Mouse (Mus musculus) monocyte, adult 2 months (primary cell): ENCODE measurements at regions not wholly inside any gene's neighbourhood (a gene's known extent, or its start where the extent isn't known, plus 50 kb on each side); places are given as distances from the start of the nearest gene placed in this dataset.

Experiments used
- DNase-seq, 2 experiments: peaks; one replicate each; pipeline ENCODE4 v3.0.0; 2022; ENCODE audit warnings: low spot score in 2 of 2, low read depth in 1 of 2

- no peak for DNase-seq
Measured at GRCm38 (mm10) chr13:111939534-111940115, 130.8 kb upstream of the Map3k1 start.

- DNase-seq = no peak
Measured at GRCm38 (mm10) chr13:111940275-111940674, 131.5 kb upstream of the Map3k1 start.

- no peak for DNase-seq
Measured at GRCm38 (mm10) chr13:111940796-111941513, 132.2 kb upstream of the Map3k1 start.

- DNase-seq = no peak
Measured at GRCm38 (mm10) chr13:111941946-111942345, 133.2 kb upstream of the Map3k1 start.

- no peak for DNase-seq
Measured at GRCm38 (mm10) chr13:111943392-111944088, 134.7 kb upstream of the Map3k1 start.

GRCm38 (mm10) chr13:111944089-111944406 lies 135.3 kb upstream of the Map3k1 start:
- DNase-seq = peak; percentile 15 to 24

GRCm38 (mm10) chr13:111946271-111946670 lies 137.5 kb upstream of the Map3k1 start:
- DNase-seq = no peak

GRCm38 (mm10) chr13:111946811-111947210 lies 138.0 kb upstream of the Map3k1 start:
- no peak for DNase-seq

GRCm38 (mm10) chr13:111948395-111948794 lies 139.6 kb upstream of the Map3k1 start:
- DNase-seq = no peak

- DNase-seq = no peak
Measured at GRCm38 (mm10) chr13:111950042-111950441, 141.2 kb upstream of the Map3k1 start.

GRCm38 (mm10) chr13:111953860-111954519 lies 145.2 kb upstream of the Map3k1 start:
- DNase-seq = no peak

- no peak for DNase-seq
Measured at GRCm38 (mm10) chr13:111954520-111954884, 145.7 kb upstream of the Map3k1 start.

- no peak for DNase-seq
Measured at GRCm38 (mm10) chr13:111957118-111957517, 148.3 kb upstream of the Map3k1 start.

- no peak for DNase-seq
Measured at GRCm38 (mm10) chr13:111957674-111958273, 149.0 kb upstream of the Map3k1 start.

- no peak for DNase-seq
Measured at GRCm38 (mm10) chr13:111958421-111958820, 149.6 kb upstream of the Map3k1 start.

- no peak for DNase-seq
Measured at GRCm38 (mm10) chr13:111960036-111960435, 151.2 kb upstream of the Map3k1 start.

- no peak for DNase-seq
Measured at GRCm38 (mm10) chr13:111961423-111961822, 152.6 kb upstream of the Map3k1 start.

GRCm38 (mm10) chr13:111962155-111962554 lies 153.4 kb upstream of the Map3k1 start:
- no peak for DNase-seq

GRCm38 (mm10) chr13:111966113-111966512 lies 157.3 kb upstream of the Map3k1 start:
- DNase-seq = no peak

GRCm38 (mm10) chr13:111966627-111967026 lies 157.8 kb upstream of the Map3k1 start:
- no peak for DNase-seq

- DNase-seq = no peak
Measured at GRCm38 (mm10) chr13:111968197-111968596, 159.4 kb upstream of the Map3k1 start.

- no peak for DNase-seq
Measured at GRCm38 (mm10) chr13:111974282-111974681, 165.5 kb upstream of the Map3k1 start.
